Mouse (Mus musculus): Measurements from ENCODE around the gene Pdzd2.

DNA sequence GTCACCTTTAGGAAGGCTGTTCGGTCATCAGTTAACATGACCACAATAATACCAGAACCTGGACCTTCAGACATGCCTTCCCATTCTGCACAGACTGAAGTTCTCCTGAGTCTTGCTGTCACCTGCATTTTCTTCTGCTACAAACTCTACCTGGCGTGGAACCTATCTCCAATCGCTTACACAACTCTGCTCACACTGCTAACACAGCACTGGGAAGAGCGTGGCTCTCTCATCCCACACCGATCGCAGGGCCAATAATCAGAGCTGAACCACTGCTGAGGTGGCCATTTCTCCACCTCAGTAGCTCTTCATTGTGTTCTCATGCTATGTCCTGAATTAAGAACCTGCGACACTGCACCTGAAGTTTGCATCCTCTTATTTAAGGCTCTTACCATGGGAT is 111.3 kb downstream of the Pdzd2 start:
- TF ChIP-seq POLR2A (IDR thresholded peaks at IDR 0.05; ENCODE audit: control insufficient read depth, extremely low read depth, insufficient read depth, low read length, poor library complexity) (no peak), CTCF (IDR thresholded peaks at IDR 0.05; ENCODE audit: borderline replicate concordance, control insufficient read depth, extremely low read depth, insufficient read depth, low read length, poor library complexity) (no peak)
